Mouse (Mus musculus) layer of hippocampus, postnatal 10 days (tissue): Measurements from ENCODE around the gene Nr6a1. TPM values are rescaled to one million over a fixed set of nuclear protein-coding genes. Genes with fewer than 3 reads are reported as not detected.

Experiments used
- DNase-seq, 2 experiments: peaks; one replicate each; pipeline ENCODE4 v3.0.0; 2021; ENCODE audit warnings: low spot score in 2 of 2
- total RNA-seq, 2 experiments: library from RNA; stranded (reverse); gene quantifications; 2 replicates each; pipeline ENCODE4 v1.2.3; 2021

Nr6a1 gene
- total RNA-seq, 2 experiments from 2014 or later: 3.8 to 4.2 TPM

GRCm38 (mm10) chr2:38938007-38938406 is 10.5 kb upstream of the Nr6a1 start:
- DNase-seq: no peak

DNA sequence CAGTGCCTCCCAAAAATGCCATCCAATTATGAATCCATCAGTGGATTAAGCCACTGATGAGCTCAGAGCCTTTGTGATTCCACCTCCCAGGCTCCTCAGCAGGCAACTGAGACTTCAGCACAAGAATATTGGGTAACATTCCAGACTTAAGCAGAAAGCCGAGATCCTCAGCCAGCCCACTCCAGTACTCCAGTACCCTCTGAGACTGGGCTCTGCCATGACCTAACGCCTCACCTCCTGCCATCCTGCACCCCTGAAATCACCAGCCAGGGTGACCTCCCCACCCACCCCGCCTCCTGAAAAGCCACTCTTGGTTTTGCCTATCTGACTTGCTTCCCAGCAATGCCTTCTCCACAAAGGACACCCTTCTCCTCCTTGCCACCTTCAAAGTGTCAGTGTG is 9.9 kb upstream of the Nr6a1 start:
- DNase-seq: no peak

DNA sequence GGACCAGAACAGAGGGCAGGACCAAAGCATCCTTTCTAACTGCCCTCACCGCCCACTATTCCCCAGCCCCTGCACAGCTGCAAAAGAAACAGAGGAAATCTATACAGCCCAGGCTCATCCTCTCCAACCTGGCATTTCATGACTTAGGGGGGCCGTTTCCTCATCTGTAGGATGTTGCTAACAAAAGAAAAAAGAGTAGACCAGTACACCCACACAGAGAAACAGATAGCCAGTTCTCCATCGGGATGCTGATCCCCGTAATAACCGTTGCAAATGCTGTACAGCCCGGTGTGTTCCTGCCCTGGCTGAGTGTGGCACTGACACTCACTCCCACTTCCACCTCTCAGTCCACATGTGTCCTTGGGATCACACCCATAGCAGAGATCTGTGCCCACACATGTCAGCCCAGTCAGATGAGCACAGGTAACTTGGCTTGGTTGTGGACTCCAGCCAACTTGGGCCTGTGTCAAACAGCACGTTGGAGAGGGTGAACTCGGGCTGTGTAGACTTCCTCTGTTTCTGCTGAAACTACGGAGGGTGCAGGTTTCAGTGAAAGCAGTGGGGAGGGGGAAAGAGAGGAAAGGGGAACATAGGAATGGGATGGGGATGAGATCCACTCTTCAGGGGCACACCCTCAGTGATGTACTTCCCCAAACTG is 9.4 kb upstream of the Nr6a1 start:
- no peak for DNase-seq

GRCm38 (mm10) chr2:38934936-38935335 is 7.4 kb upstream of the Nr6a1 start:
- DNase-seq: no peak

DNA sequence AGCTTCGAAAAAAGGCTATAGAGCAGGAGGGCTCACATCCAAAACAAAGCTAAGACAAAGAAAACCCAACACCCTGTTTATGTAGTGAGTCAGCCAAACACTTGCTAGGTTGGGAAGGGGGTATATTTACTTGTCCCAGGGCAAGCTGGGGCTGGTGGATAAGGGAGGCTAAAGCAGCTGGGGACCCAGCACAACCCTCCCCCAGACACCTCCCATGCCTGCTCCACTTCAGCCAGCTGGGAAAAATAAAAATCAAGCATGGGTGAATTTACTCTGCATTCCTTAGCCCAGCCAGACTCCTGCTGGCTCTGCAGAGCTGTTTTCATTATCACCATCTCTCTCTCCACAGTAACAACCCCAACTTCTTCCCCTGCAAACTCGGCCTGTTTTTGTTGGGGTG is 6.4 kb upstream of the Nr6a1 start:
- DNase-seq: no peak

- DNase-seq: peak; percentile 67 to 76
These were observed 4.6 kb upstream of the Nr6a1 start, which contains the start of gene Olfml2a for GRCm38 (mm10) chr2:38931851-38932667. Gene Olfml2a, plus strand, starts transcription at chr2:38931978.

GRCm38 (mm10) chr2:38930269-38930668 is 2.8 kb upstream of the Nr6a1 start:
- DNase-seq: no peak

DNA sequence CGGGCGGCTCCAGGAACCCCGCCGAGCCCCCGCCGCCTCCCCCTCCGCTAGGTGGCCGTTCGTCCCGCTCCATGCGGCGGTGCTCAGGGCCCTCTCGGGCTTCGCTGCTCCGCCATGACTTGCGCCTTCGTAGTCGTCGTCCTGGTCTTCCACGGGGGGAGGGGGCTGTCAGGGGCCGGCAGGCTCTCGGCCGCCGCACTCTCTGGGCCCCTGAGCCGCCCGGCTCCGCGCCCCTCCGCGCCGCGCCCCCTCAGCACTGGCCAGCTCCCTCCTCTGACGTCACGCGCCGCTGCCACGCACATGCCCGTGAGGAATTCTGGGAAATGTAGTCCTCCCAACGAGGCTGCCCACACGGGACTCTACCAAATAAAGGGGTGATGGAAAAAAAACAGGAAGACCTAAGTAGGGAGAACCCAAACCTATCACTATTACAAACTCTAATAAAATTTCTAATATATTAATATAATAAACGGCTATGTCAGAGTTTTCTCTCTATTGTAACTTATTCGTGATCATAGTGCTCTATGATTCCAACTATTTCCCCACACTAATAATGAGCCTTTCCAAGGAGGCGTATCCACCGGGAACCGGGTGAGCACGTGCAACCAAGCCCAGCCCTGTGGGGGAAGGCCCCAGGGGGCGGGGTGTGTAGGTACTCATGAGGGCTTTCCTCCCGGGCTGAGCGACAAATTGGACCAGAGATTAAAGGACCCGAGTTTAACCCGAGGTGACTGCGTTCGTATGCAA is 1.2 kb downstream of the Nr6a1 start:
- DNase-seq: peak; percentile 92 to 94

- DNase-seq: peak; percentile 24 to 27
These were observed 2.1 kb downstream of the Nr6a1 start for GRCm38 (mm10) chr2:38925171-38926080.

DNA sequence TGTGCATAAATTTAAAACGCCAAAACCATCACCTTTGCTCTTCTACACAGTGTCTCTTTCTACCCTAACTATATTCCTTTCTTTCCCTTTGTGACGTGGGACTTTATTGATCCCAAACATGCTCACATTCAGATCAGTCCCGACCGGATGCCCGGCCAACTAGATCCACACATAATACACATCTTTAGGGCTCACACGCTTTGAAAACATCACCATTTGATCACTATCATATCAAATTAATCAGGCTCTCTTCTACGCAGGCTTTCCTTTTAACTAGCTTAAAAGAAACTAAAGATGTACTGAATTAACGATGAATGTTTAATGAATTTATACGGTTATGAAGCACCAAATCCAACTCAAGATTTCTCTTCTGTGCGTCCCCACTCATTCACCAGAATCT is 2.9 kb downstream of the Nr6a1 start:
- DNase-seq: no peak

GRCm38 (mm10) chr2:38923911-38924310 is 3.6 kb downstream of the Nr6a1 start:
- DNase-seq: no peak

DNA sequence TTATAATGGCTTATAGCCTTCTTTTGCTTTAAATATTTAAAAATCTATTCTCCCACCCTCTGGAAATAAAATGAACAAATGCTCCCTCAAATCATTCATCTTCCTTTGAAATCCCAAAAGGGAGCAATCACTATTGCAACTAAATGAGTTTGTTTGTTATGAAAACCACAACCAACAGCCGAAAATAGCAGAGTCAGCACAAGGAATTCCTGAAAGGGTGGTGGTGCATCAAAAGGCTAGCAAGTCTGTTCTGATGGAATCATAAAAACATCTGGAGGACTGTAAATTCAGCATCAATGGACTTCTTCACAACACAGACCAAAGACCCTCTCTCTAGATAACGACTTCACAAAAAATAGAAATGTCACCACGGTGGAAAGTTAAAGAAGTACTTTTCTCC is 4.0 kb downstream of the Nr6a1 start:
- no peak for DNase-seq

GRCm38 (mm10) chr2:38921374-38921773 is 6.1 kb downstream of the Nr6a1 start:
- DNase-seq: no peak

DNA sequence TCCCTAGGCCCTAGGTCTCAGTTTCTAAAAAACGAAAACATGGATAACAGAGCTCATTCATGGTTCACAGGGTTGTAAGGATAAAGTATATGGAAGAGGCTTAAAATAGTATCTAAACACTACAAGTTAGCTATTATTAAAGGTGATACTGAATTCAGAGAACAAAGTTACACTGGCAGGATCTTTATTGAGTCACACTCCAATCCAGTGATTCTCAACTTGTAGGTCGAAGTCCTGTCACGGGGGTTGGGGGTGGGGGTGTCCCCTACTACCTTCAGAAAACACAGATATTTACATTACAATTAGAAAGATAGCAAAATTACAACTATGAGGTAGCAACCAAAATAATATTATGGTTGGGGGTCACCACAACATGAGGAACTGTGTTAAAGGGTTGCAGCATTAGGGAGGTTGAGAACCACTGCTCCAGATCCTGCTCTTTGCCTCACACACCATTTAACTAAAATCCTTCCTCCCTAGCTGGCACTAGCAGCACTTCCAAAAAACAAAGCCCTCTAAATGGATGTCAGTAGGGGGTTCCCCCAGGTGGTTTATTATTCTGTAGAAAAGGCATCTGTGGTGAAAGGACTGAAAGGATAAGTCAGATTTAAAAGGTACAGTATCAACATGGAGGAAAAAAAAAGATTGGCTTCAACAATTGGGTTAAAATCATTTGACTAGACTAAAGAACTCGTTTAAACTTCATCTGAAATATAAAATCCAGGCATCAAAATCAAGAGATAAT is 10.4 kb downstream of the Nr6a1 start:
- no peak for DNase-seq

DNA sequence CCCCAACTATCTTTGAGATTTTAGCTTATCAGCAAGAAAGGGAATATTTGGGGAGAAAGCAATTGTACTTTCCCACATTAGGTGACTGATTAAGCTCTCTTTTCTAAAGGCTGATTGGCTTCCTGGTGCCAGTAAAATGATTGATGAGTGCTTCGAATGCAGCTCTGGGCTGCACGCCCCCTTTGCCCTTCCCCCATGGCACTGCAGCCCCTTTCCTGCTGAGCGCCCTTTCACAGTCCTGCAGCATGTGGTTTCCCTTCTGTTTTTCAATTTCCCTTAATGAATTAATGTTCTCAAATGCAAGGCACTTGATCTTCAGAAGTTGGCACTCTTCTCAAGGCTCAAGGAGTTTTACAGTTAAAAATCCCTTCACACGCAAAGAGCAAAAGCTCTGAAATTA is 12.5 kb downstream of the Nr6a1 start:
- no peak for DNase-seq

DNA sequence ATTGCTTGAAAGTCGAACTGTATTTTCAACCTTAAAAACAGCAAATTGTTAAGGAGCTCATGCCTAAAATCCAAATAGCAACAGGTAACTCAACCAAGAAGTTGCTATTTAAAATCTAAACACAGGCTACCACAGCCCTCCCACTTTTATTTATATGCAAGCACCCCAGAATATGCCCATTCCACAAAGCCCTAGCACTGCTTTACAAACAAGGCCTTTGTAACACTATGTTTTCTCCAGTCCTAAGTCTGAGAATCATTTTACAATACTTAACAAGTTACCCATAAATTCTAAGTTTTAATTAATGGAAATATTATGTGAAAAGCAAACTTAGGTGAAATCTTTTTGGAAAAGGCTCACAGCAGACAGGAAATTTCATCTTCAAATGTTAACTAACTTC is 13.0 kb downstream of the Nr6a1 start:
- no peak for DNase-seq

- no peak for DNase-seq
These were observed 18.9 kb downstream of the Nr6a1 start for GRCm38 (mm10) chr2:38908604-38909003.

GRCm38 (mm10) chr2:38906097-38906496 is 21.4 kb downstream of the Nr6a1 start:
- DNase-seq: peak in 1 of 2 experiments; percentile 22

DNA sequence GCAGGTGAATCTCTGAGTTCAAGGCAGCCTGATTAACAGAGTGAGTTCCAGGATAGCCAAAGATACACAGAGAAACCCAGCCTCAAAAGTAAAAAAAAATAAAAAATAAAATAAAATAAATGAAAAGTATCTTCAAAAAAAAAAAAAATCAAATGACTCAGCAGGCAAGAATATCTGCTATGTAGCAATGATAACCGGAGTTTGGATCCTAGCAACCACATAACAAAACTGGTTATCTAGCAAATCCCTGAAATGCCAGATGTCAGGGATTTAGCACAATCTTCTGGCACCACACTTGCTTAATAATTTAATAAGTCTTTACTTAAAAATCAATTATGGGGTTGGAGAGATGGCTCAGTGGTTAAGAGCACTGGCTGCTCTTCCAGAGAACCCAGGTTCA is 23.2 kb downstream of the Nr6a1 start:
- DNase-seq: no peak

DNA sequence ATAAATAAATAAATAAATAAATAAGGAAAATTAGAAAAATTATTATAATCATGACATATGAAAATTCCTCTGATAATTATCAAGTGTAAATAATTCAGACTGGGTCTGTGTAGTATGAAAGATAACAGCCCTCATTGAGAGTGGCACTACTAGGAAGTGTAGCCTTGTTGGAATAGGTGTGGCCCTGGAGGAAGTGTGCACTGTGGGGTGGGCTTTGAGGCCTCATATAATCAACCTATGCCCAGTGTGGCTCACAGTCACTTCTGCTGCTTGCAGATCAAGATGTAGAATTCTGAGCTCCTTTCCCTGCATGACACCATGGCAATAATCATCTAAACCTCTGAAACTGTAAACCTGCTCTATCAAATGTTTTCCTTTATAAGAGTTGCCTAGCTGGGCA is 24.6 kb downstream of the Nr6a1 start:
- no peak for DNase-seq
